Mouse (Mus musculus): ENCODE data around the gene Tgm4.

Gene Tgm4

GRCm38 (mm10) chr9:123107186-123107585 is 72.7 kb downstream of the Tgm4 start:
- no peak for DNase-seq (ENCODE audit: low read depth)

- DNase-seq (ENCODE audit: low read depth): no peak
Observed at GRCm38 (mm10) chr9:123109188-123109587, 74.7 kb downstream of the Tgm4 start.

GRCm38 (mm10) chr9:123111751-123112221 is 77.3 kb downstream of the Tgm4 start:
- DNase-seq (ENCODE audit: low read depth): no peak

GRCm38 (mm10) chr9:123112805-123113521 is 78.4 kb downstream of the Tgm4 start, which contains the start of the genes Zdhhc3 and Exosc7:
Gene Zdhhc3, minus strand, starts transcription at chr9:123113205.
Gene Exosc7, plus strand, starts transcription at chr9:123113215.
- peak; percentile 77 for DNase-seq (ENCODE audit: low read depth)

GRCm38 (mm10) chr9:123113931-123114330 is 79.4 kb downstream of the Tgm4 start:
- DNase-seq (ENCODE audit: low read depth): no peak

GRCm38 (mm10) chr9:123115566-123115965 is 81.0 kb downstream of the Tgm4 start:
- no peak for DNase-seq (ENCODE audit: low read depth)

Measured in c-Kit-positive CD71-negative TER-119-negative erythroid progenitor cells, embryonic 14.5 days (primary cell).